Mouse (Mus musculus) hindbrain, embryonic 16.5 days (tissue): ENCODE measurements at regions not wholly inside any gene's neighbourhood (a gene's known extent, or its start where the extent isn't known, plus 50 kb on each side); places are given as distances from the start of the nearest gene placed in this dataset.

Source experiments
- ATAC-seq: fragments of 200-750 bp; cut with Nextera tagmentation; 2 replicates; pipeline ENCODE4 v1.8.0; 2017; ENCODE audit warnings: moderate TSS enrichment, moderate library complexity
- H3K27ac ChIP-seq: fragments of 300-500 bp; sonication (generic); 2 replicates; pipeline ENCODE4 v1.5.1; 2014; ENCODE audit warnings: low read depth, mild to moderate bottlenecking, control low read depth, low read length, moderate library complexity
- H3K27me3 ChIP-seq: fragments of 300-500 bp; sonication (generic); replicated peaks from 2 replicates; pipeline ENCODE4 v1.6.1; 2014; ENCODE audit warnings: low read length; ENCODE audit not compliant: control insufficient read depth, insufficient read depth
- H3K36me3 ChIP-seq: fragments of 300-500 bp; sonication (generic); 2 replicates; pipeline ENCODE4 v1.6.1; 2014; ENCODE audit warnings: mild to moderate bottlenecking, low read length, moderate library complexity, mixed read lengths; ENCODE audit not compliant: control insufficient read depth, insufficient read depth
- H3K4me1 ChIP-seq: fragments of 300-500 bp; sonication (generic); 2 replicates; pipeline ENCODE4 v1.6.1; 2014; ENCODE audit warnings: low read depth, low read length; ENCODE audit not compliant: control insufficient read depth, insufficient read depth
- H3K4me2 ChIP-seq: fragments of 300-500 bp; sonication (generic); 2 replicates; pipeline ENCODE4 v1.6.1; 2014; ENCODE audit warnings: mild to moderate bottlenecking, low read length, control low read depth, moderate library complexity
- H3K4me3 ChIP-seq: fragments of 300-500 bp; sonication (generic); 2 replicates; pipeline ENCODE4 v1.5.1; 2014; ENCODE audit warnings: mild to moderate bottlenecking, low read length, control low read depth, moderate library complexity
- H3K9ac ChIP-seq: fragments of 300-500 bp; sonication (generic); 2 replicates; pipeline ENCODE4 v1.6.1; 2014; ENCODE audit warnings: low read depth, mild to moderate bottlenecking, control low read depth, low read length, moderate library complexity
- H3K9me3 ChIP-seq: fragments of 300-500 bp; sonication (generic); 2 replicates; pipeline ENCODE4 v1.6.1; 2014; ENCODE audit warnings: mild to moderate bottlenecking, low read length, moderate library complexity; ENCODE audit not compliant: control insufficient read depth
- WGBS: fragments of 180-500 bp; shearing (Covaris S2); extraction: QIAGEN DNeasy Blood & Tissue Kit; methylation state at CpG from one replicate; pipeline ENCODE4 v1.1.7; 2014; 5-methylcytosine and 5-hydroxymethylcytosine counted together

- Histone ChIP-seq H3K4me3 (no peak overlapping the region), H3K4me2 (no peak overlapping the region), H3K9me3 (no peaks in the 10 kb centered on the region)
Measured at GRCm38 (mm10) chr13:98579731-98580130, 57.5 kb downstream of the Tmem174 start.

GRCm38 (mm10) chr13:98578426-98579066 lies 58.7 kb downstream of the Tmem174 start:
- Histone ChIP-seq H3K4me1 (peaks cover 1% of the 10 kb centered on the region; the same call in 1 of the 2 replicates), H3K9ac (no peak overlapping the region), H3K4me2 (no peak overlapping the region), H3K36me3 (no peaks in the 10 kb centered on the region), H3K27me3 (peaks cover 20% of the 10 kb centered on the region), H3K9me3 (no peaks in the 10 kb centered on the region), H3K4me3 (no peak overlapping the region), H3K27ac (no peak overlapping the region)
- WGBS, result 54% methylated on average over 11 of the region's 11 CpGs
- no peak for ATAC-seq

More at GRCm38 (mm10) chr13:98579731-98580130, 57.5 kb downstream of the Tmem174 start:
- WGBS, result 87% methylated on average over 3 of the region's 3 CpGs
- Histone ChIP-seq H3K27ac (no peak overlapping the region), H3K27me3 (peaks cover 12% of the 10 kb centered on the region), H3K36me3 (no peaks in the 10 kb centered on the region), H3K9ac (no peak overlapping the region), H3K4me1 (no peaks in the 10 kb centered on the region)
- no peak for ATAC-seq

DNA sequence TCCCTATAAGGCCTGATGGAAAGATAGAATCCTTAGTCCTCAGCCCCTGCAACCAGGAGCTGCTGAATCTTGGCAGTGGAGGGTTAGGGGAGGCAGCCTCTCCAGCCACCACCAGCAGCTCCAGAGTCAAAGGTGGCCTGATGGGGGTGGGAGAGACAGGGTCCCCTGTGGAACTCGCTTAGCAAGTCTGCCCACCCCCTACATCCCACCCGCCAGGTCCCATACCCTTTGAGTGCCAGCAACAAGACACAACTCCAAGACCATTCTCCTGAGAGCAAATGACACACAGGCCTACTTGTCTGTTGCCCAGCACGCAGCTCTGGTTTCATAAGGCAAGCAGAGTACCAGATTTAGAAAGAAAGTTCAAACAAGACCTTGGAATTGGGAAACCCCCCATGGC lies 61.1 kb downstream of the Tmem174 start:
- no peak overlapping the region for H3K27ac ChIP-seq
- no peaks in the 10 kb centered on the region for H3K36me3 ChIP-seq
- peaks cover 12% of the 10 kb centered on the region for H3K4me1 ChIP-seq
- no peak for ATAC-seq
- H3K27me3 ChIP-seq, result peaks cover 30% of the 10 kb centered on the region
- no peak overlapping the region for H3K4me3 ChIP-seq
- 80% methylated on average over 3 of the region's 3 CpGs for WGBS
- no peaks in the 10 kb centered on the region for H3K9me3 ChIP-seq
- H3K4me2 ChIP-seq, result no peak overlapping the region
- no peak overlapping the region for H3K9ac ChIP-seq

- Histone ChIP-seq H3K4me2 (no peak overlapping the region), H3K9ac (no peak overlapping the region), H3K27me3 (peaks cover 34% of the 10 kb centered on the region), H3K4me1 (peaks cover 12% of the 10 kb centered on the region), H3K4me3 (no peak overlapping the region), H3K36me3 (no peaks in the 10 kb centered on the region), H3K27ac (no peak overlapping the region), H3K9me3 (no peaks in the 10 kb centered on the region)
- ATAC-seq, result no peak
- 25% methylated on average over 12 of the region's 12 CpGs for WGBS
Measured at GRCm38 (mm10) chr13:98574057-98574323, 63.2 kb downstream of the Tmem174 start.

GRCm38 (mm10) chr13:98573261-98574056 lies 63.8 kb downstream of the Tmem174 start:
- peak overlapping the region; percentile 59 for H3K4me2 ChIP-seq
- 16% methylated on average over 39 of the region's 39 CpGs for WGBS
- H3K36me3 ChIP-seq, result no peaks in the 10 kb centered on the region
- peaks cover 29% of the 10 kb centered on the region for H3K27me3 ChIP-seq
- peaks cover 12% of the 10 kb centered on the region for H3K4me1 ChIP-seq
- peak overlapping the region; percentile 48 for H3K9ac ChIP-seq
- H3K27ac ChIP-seq, result no peak overlapping the region
- peak; percentile 30; the same call in 1 of the 2 replicates for ATAC-seq
- peak overlapping the region; percentile 40 for H3K4me3 ChIP-seq
- H3K9me3 ChIP-seq, result no peaks in the 10 kb centered on the region

- no peaks in the 10 kb centered on the region for H3K9me3 ChIP-seq
- no peaks in the 10 kb centered on the region for H3K36me3 ChIP-seq
- peaks cover 12% of the 10 kb centered on the region for H3K4me1 ChIP-seq
- H3K27me3 ChIP-seq, result peaks cover 29% of the 10 kb centered on the region
- peak overlapping the region; percentile 59 for H3K4me2 ChIP-seq
- H3K4me3 ChIP-seq, result peak overlapping the region; percentile 40
- peak overlapping the region; percentile 48 for H3K9ac ChIP-seq
- no peak overlapping the region for H3K27ac ChIP-seq
- WGBS, result under 1% methylated on average over 46 of the region's 50 CpGs
- ATAC-seq, result peak; percentile 65
Measured at GRCm38 (mm10) chr13:98572581-98573260, 64.5 kb downstream of the Tmem174 start.

DNA sequence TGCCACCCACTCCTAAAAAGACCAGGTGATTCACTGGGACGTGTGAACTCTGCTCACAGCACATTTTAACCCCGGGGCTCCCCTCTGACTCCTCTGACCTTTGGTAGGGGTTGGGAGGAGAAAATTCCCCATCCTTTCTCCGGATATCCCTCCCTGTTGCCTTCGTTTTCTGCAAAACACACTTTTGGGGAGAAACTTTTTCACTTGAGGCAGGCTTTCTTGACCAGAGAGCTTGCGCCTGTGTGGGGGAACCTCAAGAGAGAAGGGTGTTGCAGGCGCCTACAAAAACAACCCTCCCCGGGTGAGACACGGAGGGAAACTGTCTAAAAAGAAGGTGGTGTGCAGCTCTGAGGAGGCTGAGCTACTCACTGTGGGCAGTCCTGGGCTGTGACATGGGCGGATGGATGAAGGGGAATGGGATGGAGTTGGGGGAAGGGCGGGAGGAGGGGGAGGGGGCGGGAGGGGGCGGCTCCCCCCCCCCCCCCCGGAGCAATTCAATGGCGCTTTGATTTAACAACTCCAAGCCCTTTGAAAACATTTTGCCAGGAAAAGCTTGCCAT lies 65.1 kb downstream of the Tmem174 start:
- peak overlapping the region; percentile 59 for H3K4me2 ChIP-seq
- H3K36me3 ChIP-seq, result no peaks in the 10 kb centered on the region
- no peaks in the 10 kb centered on the region for H3K9me3 ChIP-seq
- peak overlapping the region; percentile 40 for H3K4me3 ChIP-seq
- H3K27ac ChIP-seq, result no peak overlapping the region
- H3K9ac ChIP-seq, result no peak overlapping the region
- ATAC-seq, result 0 out of 2 replicates have a peak, but pooled peaks have one; percentile 54
- H3K4me1 ChIP-seq, result peaks cover 12% of the 10 kb centered on the region
- 3% methylated on average over 12 of the region's 14 CpGs for WGBS
- peaks cover 29% of the 10 kb centered on the region for H3K27me3 ChIP-seq

DNA sequence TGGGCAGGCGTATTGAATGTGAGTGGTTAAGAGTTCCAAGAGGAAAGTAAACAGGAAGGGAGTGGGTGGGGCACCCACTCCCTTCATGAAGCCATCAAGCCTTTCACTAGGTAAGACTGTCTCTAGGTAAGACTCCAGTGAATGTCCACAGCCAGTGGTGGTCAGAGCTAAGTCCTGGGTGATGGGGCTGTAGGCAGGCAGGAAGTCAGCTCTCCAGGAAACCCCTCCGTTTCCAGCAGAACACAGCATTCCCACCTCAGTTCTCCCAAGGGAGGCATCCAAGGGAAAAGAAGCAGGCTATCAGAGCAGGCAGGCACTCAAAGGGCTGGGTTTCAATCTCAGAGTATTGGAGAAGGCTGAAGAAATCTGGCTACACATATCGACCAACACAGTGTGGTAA lies 66.2 kb downstream of the Tmem174 start:
- no peak for ATAC-seq
- H3K27me3 ChIP-seq, result peaks cover 25% of the 10 kb centered on the region
- WGBS, result 54% methylated on average over 3 of the region's 3 CpGs

DNA sequence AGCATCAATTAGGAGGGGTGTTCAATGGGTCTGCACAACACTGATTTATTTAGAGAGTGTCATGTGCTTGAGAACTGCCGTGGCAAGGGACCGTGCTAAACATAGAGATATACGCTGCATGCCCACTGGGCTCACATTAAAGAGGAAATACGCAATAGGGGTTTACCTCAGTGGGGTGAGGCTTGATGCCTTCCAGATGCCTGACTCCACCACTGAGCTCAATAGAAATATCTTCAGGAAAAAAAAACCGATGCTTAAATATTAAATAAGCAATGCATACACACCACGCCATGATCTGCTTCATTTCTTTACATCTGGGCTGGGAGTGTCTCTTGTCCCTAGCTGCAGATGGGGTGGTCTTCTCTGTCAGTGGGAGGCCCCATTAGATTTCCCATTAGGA lies 63.9 kb upstream of the Gm10320 start:
- WGBS, result 68% methylated on average over 6 of the region's 6 CpGs

More for the DNA sequence above, 66.2 kb downstream of the Tmem174 start:
- Histone ChIP-seq H3K9ac (no peak overlapping the region), H3K27ac (no peak overlapping the region), H3K9me3 (no peaks in the 10 kb centered on the region), H3K4me2 (no peak overlapping the region), H3K36me3 (no peaks in the 10 kb centered on the region), H3K4me3 (no peak overlapping the region), H3K4me1 (peaks cover 12% of the 10 kb centered on the region)

More for the DNA sequence above, 63.9 kb upstream of the Gm10320 start:
- no peaks in the 10 kb centered on the region for H3K36me3 ChIP-seq
- no peaks in the 10 kb centered on the region for H3K4me1 ChIP-seq
- no peaks in the 10 kb centered on the region for H3K9me3 ChIP-seq
- H3K4me3 ChIP-seq, result no peak overlapping the region
- no peak overlapping the region for H3K27ac ChIP-seq
- no peak overlapping the region for H3K9ac ChIP-seq
- H3K4me2 ChIP-seq, result no peak overlapping the region
- no peaks in the 10 kb centered on the region for H3K27me3 ChIP-seq
- ATAC-seq, result no peak
